Mouse (Mus musculus) neural tube, embryonic 12.5 days (tissue): ENCODE data around the gene Ccdc159. TPM values are rescaled to one million over a fixed set of nuclear protein-coding genes. Genes with fewer than 3 reads are reported as not detected.

Source experiments
- ATAC-seq: fragments of 200-750 bp; cut with Nextera tagmentation; 2 replicates; pipeline ENCODE4 v1.8.0; 2017; ENCODE audit warnings: low read depth, mild to moderate bottlenecking, moderate TSS enrichment, moderate library complexity; ENCODE audit not compliant: low FRiP score
- H3K27ac ChIP-seq: fragments of 300-500 bp; sonication (generic); 2 replicates; pipeline ENCODE4 v1.5.1; 2016
- H3K27me3 ChIP-seq: fragments of 300-500 bp; sonication (generic); replicated peaks from 2 replicates; pipeline ENCODE4 v1.6.1; 2016; ENCODE audit warnings: mild to moderate bottlenecking
- H3K36me3 ChIP-seq: fragments of 300-500 bp; sonication (generic); 2 replicates; pipeline ENCODE4 v1.6.1; 2016; ENCODE audit warnings: mild to moderate bottlenecking
- H3K4me1 ChIP-seq: fragments of 300-500 bp; sonication (generic); 2 replicates; pipeline ENCODE4 v1.6.1; 2016
- H3K4me2 ChIP-seq: fragments of 300-500 bp; sonication (generic); replicated peaks from 2 replicates; pipeline ENCODE4 v1.6.1; 2016; ENCODE audit warnings: mild to moderate bottlenecking
- H3K4me3 ChIP-seq: fragments of 300-500 bp; sonication (generic); 2 replicates; pipeline ENCODE4 v1.5.1; 2016
- H3K9ac ChIP-seq: fragments of 300-500 bp; sonication (generic); 2 replicates; pipeline ENCODE4 v1.6.1; 2016; ENCODE audit warnings: mild to moderate bottlenecking
- H3K9me3 ChIP-seq: fragments of 300-500 bp; sonication (generic); 2 replicates; pipeline ENCODE4 v1.6.1; 2016; ENCODE audit warnings: mild to moderate bottlenecking
- WGBS: fragments of 180-500 bp; shearing (Covaris S2); methylation state at CpG from one replicate; pipeline ENCODE4 v1.1.7; 2016; 5-methylcytosine and 5-hydroxymethylcytosine counted together
- polyA plus RNA-seq: library from polyadenylated mRNA; unstranded; fragments of >200 nt; fragmentation: Nextera tagmentation; extraction: Ambion mirVana; gene quantifications from 2 replicates; pipeline ENCODE4 v1.2.1, GENCODE M21; 2016

Gene Ccdc159
- polyA plus RNA-seq, 1 experiment from 2014 or later = 6.4 TPM

DNA sequence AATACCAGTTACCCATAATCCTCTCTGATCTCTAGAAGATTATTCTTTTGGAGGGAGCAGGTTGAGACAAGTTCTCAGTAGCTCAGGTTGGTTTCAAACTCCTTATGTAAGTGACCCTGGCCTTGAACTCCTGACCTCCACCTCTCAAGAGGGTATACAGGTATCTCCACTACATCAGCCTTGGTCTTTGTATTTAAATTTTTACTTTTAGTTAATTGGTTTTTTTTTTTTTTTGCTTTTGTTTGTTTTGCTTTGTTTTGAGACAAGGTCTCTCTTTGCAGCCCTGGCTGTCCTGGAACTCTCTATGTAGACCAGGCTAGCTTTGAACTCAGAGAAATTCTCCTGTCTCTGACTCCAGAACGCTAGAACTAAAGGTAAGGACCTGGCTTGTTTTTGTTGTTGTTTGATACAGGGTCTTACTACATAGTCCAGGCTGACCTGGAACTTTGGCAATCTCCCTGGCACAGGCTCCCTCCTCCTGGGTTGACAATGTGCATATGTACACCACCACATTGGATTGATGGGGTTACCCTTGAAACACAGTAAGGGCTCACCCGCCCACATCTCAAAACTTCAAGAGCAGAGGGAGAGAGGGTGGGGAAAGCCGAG is 3.7 kb upstream of the Ccdc159 start:
- Histone ChIP-seq H3K9me3 (no peaks in the 10 kb centered on the region), H3K27me3 (no peaks in the 10 kb centered on the region), H3K27ac (no peak overlapping the region), H3K4me2 (no peak overlapping the region), H3K36me3 (no peaks in the 10 kb centered on the region), H3K4me1 (peaks cover 13% of the 10 kb centered on the region), H3K9ac (no peak overlapping the region), H3K4me3 (no peak overlapping the region)
- 83% methylated on average over 3 of the region's 3 CpGs for WGBS
- ATAC-seq = no peak

DNA sequence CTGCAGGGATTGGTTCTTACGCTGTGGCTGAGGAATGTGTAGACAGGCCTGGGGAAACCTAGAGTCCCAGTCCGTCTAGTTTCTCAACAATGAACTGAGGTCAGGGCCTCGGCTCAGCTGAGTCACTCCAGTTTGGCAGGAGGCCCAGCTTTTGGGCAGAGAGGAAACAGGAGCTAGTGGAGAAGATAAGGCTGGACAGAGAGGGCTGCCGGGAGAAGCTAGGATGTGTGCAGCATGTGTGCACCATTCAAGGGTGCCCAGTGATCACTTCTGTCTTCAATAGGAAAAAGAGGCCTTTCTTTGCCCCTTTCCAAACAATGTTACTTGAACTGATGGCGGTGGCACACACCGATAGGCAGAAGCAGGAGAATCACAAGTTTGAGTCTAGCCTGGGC is 3.2 kb upstream of the Ccdc159 start:
- Histone ChIP-seq H3K4me2 (no peak overlapping the region), H3K4me3 (no peak overlapping the region), H3K36me3 (no peaks in the 10 kb centered on the region), H3K27ac (no peak overlapping the region), H3K9ac (no peak overlapping the region), H3K9me3 (no peaks in the 10 kb centered on the region), H3K4me1 (peaks cover 13% of the 10 kb centered on the region), H3K27me3 (no peaks in the 10 kb centered on the region)
- no peak for ATAC-seq
- WGBS = 85% methylated on average over 6 of the region's 6 CpGs

DNA sequence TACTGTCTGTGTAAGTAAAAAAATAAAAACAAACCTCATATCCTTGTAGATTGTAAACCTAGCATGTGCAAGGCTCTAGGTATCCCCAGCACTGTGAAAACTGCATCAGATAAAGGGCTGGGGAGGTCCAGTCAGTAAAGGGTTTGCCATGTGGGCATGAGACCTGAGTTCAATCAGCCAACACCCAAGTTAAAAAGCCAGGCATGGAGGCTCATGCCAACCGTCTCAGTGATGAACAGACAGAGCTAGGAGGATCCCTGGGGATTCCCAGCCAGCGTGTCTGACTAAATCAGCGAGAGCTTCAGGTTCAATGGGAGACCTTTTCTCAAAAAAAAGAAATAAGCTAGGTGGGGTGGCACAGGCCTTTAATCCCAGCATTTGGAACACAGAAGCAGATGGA is 2.2 kb upstream of the Ccdc159 start:
- Histone ChIP-seq H3K4me1 (peaks cover 13% of the 10 kb centered on the region), H3K27me3 (no peaks in the 10 kb centered on the region), H3K9ac (no peak overlapping the region), H3K36me3 (no peaks in the 10 kb centered on the region), H3K27ac (no peak overlapping the region), H3K4me3 (no peak overlapping the region), H3K4me2 (no peak overlapping the region), H3K9me3 (no peaks in the 10 kb centered on the region)
- ATAC-seq = no peak
- WGBS = 91% methylated on average over 3 of the region's 3 CpGs

DNA sequence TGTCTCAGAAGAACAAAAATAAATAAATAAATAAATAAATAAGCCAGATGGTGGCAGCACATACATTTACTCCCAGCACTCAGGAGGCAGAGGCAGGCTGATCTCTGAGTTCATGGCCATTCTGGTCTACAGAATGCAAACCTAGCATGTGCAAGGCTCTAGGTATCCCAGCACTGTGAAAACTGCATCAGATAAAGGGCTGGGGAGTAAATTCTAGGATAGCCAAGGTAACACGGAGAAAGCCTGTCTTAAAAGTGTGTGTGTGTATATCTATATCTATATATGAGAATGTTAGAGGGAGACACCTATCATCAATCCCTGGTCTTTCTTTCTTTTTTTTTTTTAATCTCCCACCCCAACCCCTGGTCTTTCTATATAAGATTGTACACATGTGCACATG is 1.8 kb upstream of the Ccdc159 start:
- no peak for ATAC-seq
- WGBS = 91% methylated on average over 1 of the region's 1 CpGs
- Histone ChIP-seq H3K27ac (no peak overlapping the region), H3K9ac (no peak overlapping the region), H3K4me1 (peaks cover 13% of the 10 kb centered on the region), H3K36me3 (no peaks in the 10 kb centered on the region), H3K9me3 (no peaks in the 10 kb centered on the region), H3K4me2 (no peak overlapping the region), H3K4me3 (no peak overlapping the region), H3K27me3 (no peaks in the 10 kb centered on the region)

DNA sequence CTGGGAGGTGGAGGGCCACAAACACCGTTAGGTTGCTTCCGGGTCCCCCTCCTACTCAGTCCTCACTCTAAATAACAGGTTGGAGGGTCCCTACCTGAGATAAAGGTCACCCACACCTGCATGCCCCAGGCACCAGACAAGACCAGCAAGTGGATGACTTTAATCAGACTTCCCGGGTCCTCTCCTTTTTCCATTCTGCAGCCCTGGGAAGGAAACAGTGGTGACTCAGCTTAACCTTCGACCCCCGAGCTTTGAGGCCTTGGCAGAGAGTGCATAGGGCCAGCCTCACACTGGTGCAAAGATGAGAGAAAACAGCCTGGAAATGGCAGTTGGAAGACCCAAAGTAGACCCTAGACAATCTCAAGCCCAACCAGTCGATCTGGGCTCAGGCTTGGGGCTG is 1.1 kb upstream of the Ccdc159 start:
- no peak for ATAC-seq
- Histone ChIP-seq H3K4me1 (peaks cover 13% of the 10 kb centered on the region), H3K9ac (no peak overlapping the region), H3K9me3 (no peaks in the 10 kb centered on the region), H3K27me3 (no peaks in the 10 kb centered on the region), H3K27ac (no peak overlapping the region), H3K4me3 (0 out of 2 replicates have a peak overlapping the region, but pooled peaks have one; percentile 49), H3K4me2 (peak overlapping the region; percentile 67), H3K36me3 (no peaks in the 10 kb centered on the region)
- WGBS = 81% methylated on average over 6 of the region's 6 CpGs

DNA sequence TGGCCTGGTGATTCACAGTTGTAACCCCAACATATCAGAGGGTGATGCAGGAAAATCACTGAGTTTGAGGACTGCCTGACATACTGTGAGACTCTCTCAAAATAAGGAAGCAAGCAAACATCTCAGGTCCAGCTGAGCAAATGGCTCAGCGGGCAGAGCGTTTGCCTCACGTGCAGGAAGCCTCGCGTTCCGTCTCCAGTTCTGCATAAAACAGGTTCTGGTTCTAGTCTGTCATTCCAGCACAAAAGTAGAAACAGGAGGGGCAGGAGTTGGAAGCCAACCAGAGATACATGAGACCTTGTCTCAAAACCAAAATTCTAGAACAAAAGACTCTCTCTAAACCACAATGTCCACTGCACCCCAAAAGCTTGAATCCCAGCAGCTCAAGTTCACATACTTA is 487 bp upstream of the Ccdc159 start:
- no peaks in the 10 kb centered on the region for H3K9me3 ChIP-seq
- peak overlapping the region; percentile 67 for H3K4me2 ChIP-seq
- H3K27ac ChIP-seq = no peak overlapping the region
- H3K27me3 ChIP-seq = no peaks in the 10 kb centered on the region
- H3K9ac ChIP-seq = peak overlapping the region; percentile 64
- peak overlapping the region; percentile 49 for H3K4me3 ChIP-seq
- no peaks in the 10 kb centered on the region for H3K36me3 ChIP-seq
- peaks cover 13% of the 10 kb centered on the region for H3K4me1 ChIP-seq
- WGBS = 4% methylated on average over 6 of the region's 6 CpGs
- peak; percentile 8; the same call in 1 of the 2 replicates for ATAC-seq

DNA sequence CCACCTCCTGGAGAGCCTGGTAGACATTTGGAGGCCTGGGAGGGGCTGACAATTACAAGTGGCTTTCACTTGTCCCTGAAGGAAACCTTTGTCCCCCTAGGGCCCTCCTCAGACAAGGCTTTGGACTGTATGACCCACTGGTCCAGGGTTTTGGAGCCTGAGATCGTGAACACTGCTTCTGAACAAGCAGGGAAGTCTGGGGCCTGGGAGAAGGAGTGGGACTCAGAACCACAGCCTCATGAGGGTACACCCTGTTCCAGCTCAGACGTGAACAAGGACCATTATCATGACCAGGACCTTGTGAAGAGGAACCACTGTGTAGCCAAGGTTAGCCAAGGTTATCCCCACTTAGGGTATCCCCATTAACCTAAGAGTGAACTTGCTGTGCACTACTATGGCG is 1.9 kb downstream of the Ccdc159 start:
- Histone ChIP-seq H3K27me3 (peaks cover 2% of the 10 kb centered on the region; the same call in 1 of the 2 replicates), H3K4me2 (no peak overlapping the region), H3K9me3 (no peaks in the 10 kb centered on the region), H3K4me3 (no peak overlapping the region), H3K27ac (no peak overlapping the region), H3K36me3 (no peaks in the 10 kb centered on the region), H3K4me1 (peaks cover 13% of the 10 kb centered on the region), H3K9ac (no peak overlapping the region)
- WGBS = 83% methylated on average over 3 of the region's 3 CpGs
- no peak for ATAC-seq

DNA sequence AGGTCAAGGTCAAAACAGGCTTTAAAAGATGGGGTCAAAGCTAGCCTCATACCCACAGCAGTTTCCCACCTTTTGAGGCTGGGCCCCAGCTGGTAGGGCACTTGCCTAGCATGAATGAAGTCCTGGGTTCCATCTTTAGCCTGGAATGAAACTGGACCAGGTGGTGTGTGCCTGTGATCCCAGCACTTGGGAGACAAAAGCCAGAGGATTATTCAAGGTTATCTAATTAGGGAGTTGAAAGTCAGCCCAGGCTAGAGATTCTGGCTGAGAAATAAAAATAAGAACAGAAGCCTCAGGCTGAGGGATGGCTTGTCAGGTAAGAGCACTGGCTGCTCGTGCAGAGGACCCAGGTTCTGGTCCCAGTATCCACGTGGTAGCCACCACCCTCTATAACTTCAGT is 4.7 kb downstream of the Ccdc159 start:
- Histone ChIP-seq H3K36me3 (no peaks in the 10 kb centered on the region), H3K27me3 (peaks cover 2% of the 10 kb centered on the region; the same call in 1 of the 2 replicates), H3K4me2 (no peak overlapping the region), H3K4me1 (peaks cover 2% of the 10 kb centered on the region; the same call in 1 of the 2 replicates), H3K4me3 (no peak overlapping the region), H3K9ac (no peak overlapping the region), H3K27ac (no peak overlapping the region), H3K9me3 (no peaks in the 10 kb centered on the region)
- WGBS = 63% methylated on average over 2 of the region's 2 CpGs
- no peak for ATAC-seq

DNA sequence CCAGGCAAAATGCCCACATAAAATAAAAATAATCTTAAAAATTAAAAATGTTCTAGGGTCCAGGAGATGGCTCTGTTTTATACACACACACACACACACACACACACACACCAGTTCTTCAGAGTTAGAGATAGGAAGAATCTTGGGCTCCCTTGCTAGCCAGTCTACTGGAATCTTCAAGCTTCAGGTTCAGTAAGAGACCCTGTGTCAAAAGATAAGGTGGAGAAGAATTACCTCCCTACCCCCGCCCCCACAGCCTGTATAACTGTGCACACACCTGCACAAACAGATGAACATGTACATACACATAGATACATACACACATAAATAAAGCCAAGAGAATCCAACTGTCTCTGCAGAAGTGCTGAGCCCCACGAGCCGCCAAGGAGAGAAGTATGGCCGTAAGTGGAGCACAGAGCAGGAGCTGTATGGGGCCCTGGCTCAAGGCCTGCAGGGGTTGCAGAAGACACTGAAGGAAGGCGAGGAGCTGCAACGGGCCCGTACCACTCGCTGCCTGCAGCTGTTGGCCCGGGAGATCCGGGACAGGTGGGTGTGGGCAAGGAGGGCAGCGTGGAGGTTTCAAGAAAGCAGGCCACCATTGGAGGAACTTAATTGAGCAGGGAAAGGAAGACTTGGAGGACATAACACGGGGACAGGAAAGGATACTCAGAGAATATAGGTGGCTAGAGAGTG is 5.3 kb downstream of the Ccdc159 start:
- no peak overlapping the region for H3K4me3 ChIP-seq
- H3K27me3 ChIP-seq = peaks cover 2% of the 10 kb centered on the region; the same call in 1 of the 2 replicates
- peaks cover 4% of the 10 kb centered on the region for H3K4me1 ChIP-seq
- no peak for ATAC-seq
- no peaks in the 10 kb centered on the region for H3K36me3 ChIP-seq
- no peak overlapping the region for H3K4me2 ChIP-seq
- no peak overlapping the region for H3K9ac ChIP-seq
- 60% methylated on average over 12 of the region's 12 CpGs for WGBS
- no peak overlapping the region for H3K27ac ChIP-seq
- no peaks in the 10 kb centered on the region for H3K9me3 ChIP-seq

DNA sequence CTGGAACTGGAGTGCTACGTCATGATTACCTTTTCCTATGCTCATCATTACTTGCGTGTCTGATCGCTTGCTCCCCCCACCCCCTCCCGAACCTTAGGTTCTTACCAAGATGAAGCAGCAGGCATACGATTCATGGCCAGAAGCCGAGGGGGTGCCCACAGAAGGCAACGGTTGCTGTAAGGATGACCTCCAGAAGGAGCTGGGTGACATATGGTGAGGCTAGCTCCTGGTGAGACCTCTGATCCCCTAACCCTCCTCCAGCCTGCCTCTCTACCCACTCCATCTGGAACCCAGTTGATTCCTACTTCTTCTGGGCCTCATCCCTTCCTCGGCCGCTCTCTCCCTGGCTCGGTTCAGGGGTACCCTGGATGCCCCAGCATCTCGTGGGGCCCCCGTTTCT is 6.8 kb downstream of the Ccdc159 start:
- H3K4me3 ChIP-seq = no peak overlapping the region
- no peaks in the 10 kb centered on the region for H3K9me3 ChIP-seq
- ATAC-seq = no peak
- H3K4me1 ChIP-seq = peaks cover 12% of the 10 kb centered on the region
- H3K27me3 ChIP-seq = peaks cover 2% of the 10 kb centered on the region; the same call in 1 of the 2 replicates
- peaks cover 1% of the 10 kb centered on the region; the same call in 1 of the 2 replicates for H3K36me3 ChIP-seq
- WGBS = 88% methylated on average over 12 of the region's 12 CpGs
- no peak overlapping the region for H3K9ac ChIP-seq
- H3K4me2 ChIP-seq = no peak overlapping the region
- H3K27ac ChIP-seq = no peak overlapping the region

DNA sequence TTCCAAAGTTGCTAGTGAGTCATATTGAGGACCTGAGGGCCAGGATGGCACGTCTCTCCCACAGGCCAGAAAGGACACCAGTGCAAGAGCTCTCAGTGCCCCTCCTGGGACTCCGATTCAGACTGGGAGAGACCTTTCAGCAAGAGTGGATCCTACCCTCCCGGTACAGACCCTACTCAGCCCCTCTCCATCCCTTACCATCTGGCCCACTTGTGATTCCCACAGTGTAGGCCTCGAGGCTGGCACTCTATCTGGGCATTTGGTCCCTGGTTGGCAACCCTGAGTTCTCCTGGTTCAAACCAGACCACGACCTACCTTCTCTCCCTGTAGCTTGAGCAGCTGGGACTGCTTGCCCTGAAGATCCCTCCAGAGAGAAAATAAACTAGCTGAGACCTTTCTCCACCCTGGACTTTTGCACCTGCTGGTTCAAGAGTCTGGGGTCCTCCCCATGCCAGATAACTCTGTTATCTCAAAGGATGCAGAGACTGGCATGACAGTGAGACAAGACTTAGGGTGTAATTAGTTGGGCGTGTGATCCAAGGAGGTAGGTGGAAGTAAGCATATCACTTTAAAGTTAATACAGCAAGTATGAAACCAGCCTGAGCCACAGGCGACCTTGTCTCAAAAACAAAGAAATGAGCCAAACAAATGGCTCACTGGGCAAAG is 8.3 kb downstream of the Ccdc159 start:
- no peak overlapping the region for H3K4me3 ChIP-seq
- H3K9me3 ChIP-seq = no peaks in the 10 kb centered on the region
- 85% methylated on average over 7 of the region's 7 CpGs for WGBS
- ATAC-seq = no peak
- H3K9ac ChIP-seq = no peak overlapping the region
- peaks cover 9% of the 10 kb centered on the region for H3K36me3 ChIP-seq
- H3K4me2 ChIP-seq = no peak overlapping the region
- H3K27me3 ChIP-seq = peaks cover 2% of the 10 kb centered on the region; the same call in 1 of the 2 replicates
- H3K4me1 ChIP-seq = peaks cover 12% of the 10 kb centered on the region
- H3K27ac ChIP-seq = no peak overlapping the region
